Mouse (Mus musculus) left cerebral cortex, adult 9 months (tissue): ENCODE measurements at regions not wholly inside any gene's neighbourhood (a gene's known extent, or its start where the extent isn't known, plus 50 kb on each side); places are given as distances from the start of the nearest gene placed in this dataset.

ENCODE experiments used
- DNase-seq, 2 experiments: peaks; one replicate each; pipeline ENCODE4 v3.0.0; 2022; ENCODE audit warnings: low spot score in 2 of 2

DNA sequence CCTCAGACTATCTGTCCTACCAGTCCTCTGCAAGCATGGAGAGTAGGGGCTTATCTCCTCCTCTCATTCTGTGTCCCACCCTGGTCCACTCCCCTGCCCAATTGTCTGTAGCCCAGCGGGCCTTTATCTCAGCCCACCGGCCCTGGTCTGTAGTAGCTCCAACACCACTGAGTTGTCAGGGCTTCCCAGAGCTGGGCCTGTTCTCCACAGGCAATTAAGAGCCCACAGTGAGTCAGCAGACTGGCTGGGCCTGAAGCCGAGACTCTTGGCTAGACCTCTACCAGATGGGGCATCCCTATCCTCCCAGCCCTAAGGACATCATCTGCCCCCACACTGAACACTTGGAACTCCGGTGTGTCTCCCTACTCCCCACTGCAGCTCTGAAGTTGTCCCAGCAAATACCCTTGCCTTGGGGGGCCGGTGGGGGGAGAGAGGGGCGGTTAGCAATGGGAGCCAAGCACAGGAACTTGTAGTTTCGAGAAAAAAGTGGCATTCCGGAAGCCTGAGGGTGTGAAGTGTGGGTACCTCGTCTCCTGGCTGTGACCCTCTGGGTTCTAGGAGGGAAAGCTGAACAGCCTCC is 64.7 kb upstream of the Dlg1 start:
- DNase-seq, result no peak

DNA sequence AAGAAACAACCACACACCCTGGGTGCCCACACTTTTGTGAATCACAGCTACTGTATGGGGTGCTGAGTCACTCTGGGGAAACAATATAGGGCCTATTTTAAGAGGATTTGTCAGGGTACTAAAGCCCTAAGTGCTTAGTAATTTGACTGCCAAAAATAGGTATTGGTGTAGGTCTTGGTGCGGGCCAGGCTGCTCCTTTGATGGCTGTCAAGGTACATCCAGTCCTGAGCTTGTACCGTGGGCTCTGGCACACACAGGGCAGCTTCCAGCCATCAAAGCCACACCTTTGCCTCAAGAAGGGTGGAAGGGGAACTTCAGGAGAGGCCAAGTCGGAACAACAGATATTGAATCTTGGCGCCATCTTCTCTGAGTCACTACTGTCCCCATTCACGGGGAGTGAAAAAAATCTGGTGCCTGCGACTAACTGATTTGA is 64.2 kb upstream of the Dlg1 start:
- peak; percentile 64 to 69 for DNase-seq

DNA sequence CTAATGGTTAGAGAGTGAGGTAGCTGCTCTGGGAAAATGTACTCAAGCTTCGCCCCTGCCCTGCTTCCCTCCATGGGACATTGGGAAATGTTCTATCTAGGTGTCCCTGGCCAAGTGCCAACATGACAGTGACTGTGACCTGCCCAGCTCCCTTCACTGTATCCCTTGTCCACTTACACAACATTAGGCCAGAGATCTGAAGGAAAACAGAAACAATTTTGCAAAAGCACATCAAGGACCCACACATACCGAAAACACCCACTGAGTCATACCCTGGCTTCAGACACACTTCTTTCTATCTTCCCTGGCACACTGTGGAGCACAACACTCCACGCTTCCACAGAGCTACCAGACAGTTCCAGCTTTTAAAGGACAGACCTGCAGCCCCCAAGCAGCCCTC is 62.0 kb upstream of the Dlg1 start:
- DNase-seq, result no peak

DNA sequence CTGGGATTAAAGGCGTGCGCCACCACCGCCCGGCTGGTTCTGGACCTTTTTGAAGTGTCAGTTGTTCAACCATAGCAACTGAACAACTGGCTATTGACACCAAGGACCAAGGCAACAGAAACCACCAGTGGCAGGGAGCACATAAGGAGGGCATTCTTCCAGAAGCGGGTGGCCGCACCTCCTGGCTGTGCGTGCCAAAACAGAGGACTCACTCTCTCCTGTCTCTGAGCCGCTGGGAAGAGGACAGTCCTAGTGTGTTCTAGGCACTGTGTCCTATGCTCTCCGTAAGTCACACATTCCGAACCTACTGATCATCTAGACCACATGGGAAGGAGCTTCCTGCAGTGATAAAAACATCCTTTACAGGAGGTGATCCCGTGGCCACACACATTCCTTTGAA is 60.1 kb upstream of the Dlg1 start:
- DNase-seq, result no peak

DNA sequence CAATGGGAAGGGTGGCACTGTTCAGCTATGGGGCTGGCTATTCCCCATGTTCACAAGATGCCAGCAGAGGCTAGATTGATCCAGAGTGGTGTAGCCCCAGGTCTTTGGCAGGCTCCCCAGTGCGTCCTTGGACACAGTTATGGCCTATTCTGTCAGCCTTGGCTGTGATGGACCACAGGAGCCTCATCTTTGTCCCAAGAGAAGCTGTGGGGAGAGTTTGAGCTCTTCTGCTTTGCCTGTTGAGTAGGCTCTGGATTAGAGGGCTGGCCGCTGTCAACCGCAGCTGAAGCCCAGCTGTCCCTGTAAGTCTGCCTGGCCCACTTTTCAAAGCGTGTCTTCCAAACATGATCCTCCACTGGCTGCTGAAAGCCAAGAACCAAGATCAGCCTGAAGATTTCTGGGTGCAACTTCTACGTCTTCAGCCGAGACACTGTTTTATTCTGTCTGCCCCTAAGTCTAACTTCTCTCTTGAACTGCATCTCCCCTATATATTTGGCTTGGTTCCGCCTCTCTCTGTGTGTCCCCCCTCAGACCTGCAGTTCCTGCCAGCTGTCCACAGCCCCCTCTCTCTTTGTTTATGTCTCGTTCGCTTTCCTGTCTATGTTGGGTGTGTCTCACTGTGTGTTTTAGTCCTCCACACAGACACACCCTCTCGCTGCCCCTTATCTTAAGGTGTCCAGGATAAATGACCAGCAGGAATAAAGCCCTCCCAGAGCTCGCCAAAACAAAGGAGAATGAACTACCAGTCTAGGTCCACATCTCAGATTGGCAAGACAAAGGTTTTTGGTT is 56.7 kb upstream of the Dlg1 start:
- no peak for DNase-seq

DNA sequence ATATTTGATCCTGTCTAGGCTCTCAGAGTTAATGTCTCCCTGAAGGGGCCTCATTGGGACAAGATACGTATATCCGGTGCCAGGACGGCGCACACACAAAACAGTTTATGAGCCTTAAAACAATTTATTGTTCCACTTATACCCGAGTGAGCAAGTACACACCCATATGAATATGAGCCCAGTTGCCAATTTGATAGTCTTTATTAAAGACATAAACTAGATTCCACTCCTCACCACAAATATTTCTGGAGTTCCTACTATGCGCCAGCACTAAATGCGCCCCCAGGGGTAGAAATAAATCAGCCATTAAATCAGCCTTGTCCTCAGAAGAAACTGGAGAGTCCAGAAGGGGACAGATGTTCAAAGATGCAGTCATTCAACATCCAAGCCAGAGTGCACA is 54.3 kb upstream of the Dlg1 start:
- no peak for DNase-seq

DNA sequence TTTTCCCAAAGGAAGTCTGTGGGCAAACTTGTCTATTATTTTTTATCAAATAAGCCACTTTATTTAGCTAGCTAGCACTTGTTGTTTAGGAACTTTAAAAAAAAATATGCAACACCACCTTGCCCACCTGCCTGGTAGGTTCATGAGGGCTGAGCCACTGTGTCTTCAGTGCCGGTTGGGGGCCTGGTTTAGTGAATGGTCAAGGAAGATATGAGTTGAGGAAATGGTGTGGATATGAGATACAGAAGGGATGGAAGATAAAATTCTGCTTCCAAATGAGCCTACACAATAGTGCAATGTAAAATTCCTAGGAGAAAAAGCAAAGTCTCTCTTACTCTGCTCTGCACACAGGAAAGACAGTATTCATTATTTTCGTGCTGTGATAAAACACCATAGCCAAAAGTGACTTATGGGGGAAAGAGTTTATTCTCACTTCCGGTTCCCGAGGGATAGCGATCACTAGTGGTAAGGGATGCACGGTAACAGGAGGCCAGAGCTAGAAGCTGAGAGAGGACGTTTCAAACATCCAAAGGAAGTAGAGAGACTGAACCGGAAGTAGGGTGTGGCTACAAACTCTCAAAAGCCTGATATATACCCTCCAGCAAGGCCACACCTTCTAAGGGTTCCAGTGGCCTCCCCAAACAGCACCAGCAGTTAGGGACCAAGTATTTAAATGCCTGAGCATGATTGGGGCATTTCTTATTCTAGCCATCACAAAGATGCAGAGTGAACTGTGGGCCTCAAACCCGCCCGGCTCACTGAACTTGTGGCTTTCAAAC is 53.7 kb upstream of the Dlg1 start:
- DNase-seq, result no peak
